Mouse (Mus musculus) right cerebral cortex, postnatal 4 days (tissue): ENCODE measurements around the gene Ibsp.

ENCODE experiments used
- DNase-seq: peaks from one replicate; pipeline ENCODE4 v3.0.0-alpha.2; 2022

Gene Ibsp

GRCm38 (mm10) chr5:104298994-104299393, at the start of gene Ibsp:
Gene Ibsp (plus strand): TSS chr5:104299171.
- DNase-seq = peak; percentile 30

GRCm38 (mm10) chr5:104251811-104252210, 47.2 kb upstream of the Ibsp start:
- no peak for DNase-seq

GRCm38 (mm10) chr5:104256585-104256984, 42.4 kb upstream of the Ibsp start:
- no peak for DNase-seq

GRCm38 (mm10) chr5:104261908-104262461, 37.0 kb upstream of the Ibsp start:
- no peak for DNase-seq

- no peak for DNase-seq
These were observed 35.8 kb upstream of the Ibsp start for GRCm38 (mm10) chr5:104263014-104263776.

GRCm38 (mm10) chr5:104294201-104294600, 4.8 kb upstream of the Ibsp start:
- DNase-seq = no peak

- no peak for DNase-seq
These were observed 15.1 kb downstream of the Ibsp start for GRCm38 (mm10) chr5:104314073-104314472.

GRCm38 (mm10) chr5:104325029-104325428, 26.1 kb downstream of the Ibsp start, which contains the start of gene Mepe:
Gene Mepe (plus strand): TSS chr5:104325329.
- no peak for DNase-seq

- no peak for DNase-seq
These were observed 27.9 kb downstream of the Ibsp start for GRCm38 (mm10) chr5:104326884-104327283.

- no peak for DNase-seq
These were observed 28.4 kb downstream of the Ibsp start for GRCm38 (mm10) chr5:104327389-104327788.

GRCm38 (mm10) chr5:104327876-104328275, 28.9 kb downstream of the Ibsp start:
- no peak for DNase-seq

- no peak for DNase-seq
These were observed 29.4 kb downstream of the Ibsp start for GRCm38 (mm10) chr5:104328317-104328850.

- DNase-seq = no peak
These were observed 30.4 kb downstream of the Ibsp start for GRCm38 (mm10) chr5:104329381-104329780.

- DNase-seq = no peak
These were observed 31.1 kb downstream of the Ibsp start for GRCm38 (mm10) chr5:104330088-104330487.

GRCm38 (mm10) chr5:104332296-104332695, 33.3 kb downstream of the Ibsp start:
- no peak for DNase-seq

GRCm38 (mm10) chr5:104333231-104333640, 34.3 kb downstream of the Ibsp start:
- peak; percentile 69 for DNase-seq

- DNase-seq = no peak
These were observed 34.7 kb downstream of the Ibsp start for GRCm38 (mm10) chr5:104333643-104334042.

- no peak for DNase-seq
These were observed 35.5 kb downstream of the Ibsp start for GRCm38 (mm10) chr5:104334516-104334915.

- no peak for DNase-seq
These were observed 37.0 kb downstream of the Ibsp start for GRCm38 (mm10) chr5:104335962-104336361.

- DNase-seq = no peak
These were observed 38.5 kb downstream of the Ibsp start for GRCm38 (mm10) chr5:104337491-104337890.

- no peak for DNase-seq
These were observed 40.0 kb downstream of the Ibsp start for GRCm38 (mm10) chr5:104339009-104339408.

- peak; percentile 44 for DNase-seq
These were observed 40.9 kb downstream of the Ibsp start for GRCm38 (mm10) chr5:104339706-104340512.

GRCm38 (mm10) chr5:104340513-104340829, 41.5 kb downstream of the Ibsp start:
- DNase-seq = no peak

- DNase-seq = no peak
These were observed 43.9 kb downstream of the Ibsp start for GRCm38 (mm10) chr5:104342881-104343280.
